Mouse (Mus musculus) midbrain, embryonic 11.5 days (tissue): ENCODE measurements around the gene Kcnj10. TPM values are rescaled to one million over a fixed set of nuclear protein-coding genes. Genes with fewer than 3 reads are reported as not detected.

ENCODE experiments used
- ATAC-seq: fragments of 200-750 bp; cut with Nextera tagmentation; 2 replicates; pipeline ENCODE4 v1.8.0; 2017; ENCODE audit warnings: moderate TSS enrichment, moderate library complexity; ENCODE audit not compliant: low FRiP score
- DNase-seq: peaks from one replicate; pipeline ENCODE4 v3.0.0; 2015; ENCODE audit warnings: low spot score; ENCODE audit errors: missing footprints
- H3K27ac ChIP-seq: fragments of 300-500 bp; sonication (generic); 2 replicates; pipeline ENCODE4 v1.5.1; 2014; ENCODE audit warnings: low read depth, low read length
- H3K27me3 ChIP-seq: fragments of 300-500 bp; sonication (generic); 2 replicates; pipeline ENCODE4 v1.6.1; 2014; ENCODE audit warnings: mild to moderate bottlenecking, low read length, moderate library complexity, mixed read lengths; ENCODE audit not compliant: control insufficient read depth, insufficient read depth
- H3K36me3 ChIP-seq: fragments of 300-500 bp; sonication (generic); 2 replicates; pipeline ENCODE4 v1.6.1; 2014; ENCODE audit warnings: mild to moderate bottlenecking, low read length, moderate library complexity, mixed read lengths; ENCODE audit not compliant: control insufficient read depth, insufficient read depth
- H3K4me1 ChIP-seq: fragments of 300-500 bp; sonication (generic); 2 replicates; pipeline ENCODE4 v1.6.1; 2014; ENCODE audit warnings: low read length; ENCODE audit not compliant: control insufficient read depth, insufficient read depth
- H3K4me2 ChIP-seq: fragments of 300-500 bp; sonication (generic); 2 replicates; pipeline ENCODE4 v1.6.1; 2014; ENCODE audit warnings: mild to moderate bottlenecking, moderate library complexity
- H3K4me3 ChIP-seq: fragments of 300-500 bp; sonication (generic); 2 replicates; pipeline ENCODE4 v1.5.1; 2014; ENCODE audit warnings: low read depth, low read length
- H3K9ac ChIP-seq: fragments of 300-500 bp; sonication (generic); 2 replicates; pipeline ENCODE4 v1.6.1; 2014; ENCODE audit warnings: low read length
- H3K9me3 ChIP-seq: fragments of 300-500 bp; sonication (generic); 2 replicates; pipeline ENCODE4 v1.6.1; 2016; ENCODE audit warnings: low read length; ENCODE audit not compliant: control insufficient read depth
- WGBS: fragments of 180-500 bp; shearing (Covaris S2); extraction: QIAGEN DNeasy Blood & Tissue Kit; methylation state at CpG from one replicate; pipeline ENCODE4 v1.1.7; 2014; 5-methylcytosine and 5-hydroxymethylcytosine counted together
- polyA plus RNA-seq: library from polyadenylated mRNA; unstranded; fragments of >200 nt; fragmentation: Nextera tagmentation; extraction: Ambion mirVana; gene quantifications from 2 replicates; pipeline ENCODE4 v1.2.1, GENCODE M21; 2014

Kcnj10 gene
- 0.75 TPM in 2 replicates for polyA plus RNA-seq

GRCm38 (mm10) chr1:172340729-172341321 lies at the start of gene Kcnj10:
Kcnj10 (plus strand) TSS chr1:172341210.
- no peaks in the 10 kb centered on the region for H3K36me3 ChIP-seq
- peak within 1 kb of the TSS; percentile 43 for H3K9ac ChIP-seq
- ATAC-seq (peak; percentile 95), DNase-seq (peak; percentile 97)
- under 1% methylated on average over 38 of the region's 38 CpGs for WGBS
- no peaks in the 10 kb centered on the region for H3K9me3 ChIP-seq
- H3K4me2 ChIP-seq = peak within 1 kb of the TSS; percentile 57
- H3K27me3 ChIP-seq = peaks cover 6% of the 10 kb centered on the region
- H3K4me3 ChIP-seq = peak within 1 kb of the TSS; percentile 39
- H3K4me1 ChIP-seq = peaks cover 8% of the 10 kb centered on the region
- H3K27ac ChIP-seq = no peak within 1 kb of the TSS

GRCm38 (mm10) chr1:172292880-172293279 lies 48.1 kb upstream of the Kcnj10 start:
- no peak overlapping the region for H3K4me2 ChIP-seq
- no peaks in the 10 kb centered on the region for H3K36me3 ChIP-seq
- WGBS = 80% methylated on average over 2 of the region's 2 CpGs
- ATAC-seq (no peak), DNase-seq (no peak)
- no peak overlapping the region for H3K4me3 ChIP-seq
- H3K27ac ChIP-seq = no peak overlapping the region
- H3K9me3 ChIP-seq = no peaks in the 10 kb centered on the region
- H3K4me1 ChIP-seq = peaks cover 3% of the 10 kb centered on the region
- 0 out of 2 replicates have a peak, but pooled peaks cover 2% of the 10 kb centered on the region for H3K27me3 ChIP-seq
- H3K9ac ChIP-seq = no peak overlapping the region

GRCm38 (mm10) chr1:172293449-172293848 lies 47.6 kb upstream of the Kcnj10 start:
- H3K4me1 ChIP-seq = peaks cover 7% of the 10 kb centered on the region
- H3K27ac ChIP-seq = no peak overlapping the region
- no peak for ATAC-seq
- H3K9me3 ChIP-seq = no peaks in the 10 kb centered on the region
- no peak overlapping the region for H3K4me3 ChIP-seq
- H3K4me2 ChIP-seq = no peak overlapping the region
- no peaks in the 10 kb centered on the region for H3K36me3 ChIP-seq
- 0 out of 2 replicates have a peak, but pooled peaks cover 2% of the 10 kb centered on the region for H3K27me3 ChIP-seq
- 86% methylated on average over 11 of the region's 11 CpGs for WGBS
- H3K9ac ChIP-seq = no peak overlapping the region
- no peak for DNase-seq

- no peak for ATAC-seq
Measured at GRCm38 (mm10) chr1:172295751-172296197, 45.2 kb upstream of the Kcnj10 start.

GRCm38 (mm10) chr1:172296816-172297510 lies 44.0 kb upstream of the Kcnj10 start:
- no peak for ATAC-seq
- Histone ChIP-seq H3K9ac (no peak overlapping the region), H3K4me1 (peaks cover 16% of the 10 kb centered on the region), H3K4me3 (no peak overlapping the region), H3K36me3 (no peaks in the 10 kb centered on the region), H3K27me3 (peaks cover 2% of the 10 kb centered on the region; the same call in 1 of the 2 replicates), H3K4me2 (peak overlapping the region; percentile 24; the same call in 1 of the 2 replicates), H3K27ac (no peak overlapping the region), H3K9me3 (no peaks in the 10 kb centered on the region)
- WGBS = 80% methylated on average over 6 of the region's 6 CpGs
- no peak for DNase-seq

More at GRCm38 (mm10) chr1:172295751-172296197, 45.2 kb upstream of the Kcnj10 start:
- peaks cover 7% of the 10 kb centered on the region for H3K4me1 ChIP-seq
- H3K36me3 ChIP-seq = no peaks in the 10 kb centered on the region
- no peaks in the 10 kb centered on the region for H3K9me3 ChIP-seq
- peaks cover 2% of the 10 kb centered on the region; the same call in 1 of the 2 replicates for H3K27me3 ChIP-seq
- H3K4me3 ChIP-seq = no peak overlapping the region
- no peak overlapping the region for H3K9ac ChIP-seq
- H3K27ac ChIP-seq = no peak overlapping the region
- no peak for DNase-seq
- no peak overlapping the region for H3K4me2 ChIP-seq
- 58% methylated on average over 4 of the region's 4 CpGs for WGBS

GRCm38 (mm10) chr1:172297611-172298537 lies 43.1 kb upstream of the Kcnj10 start, which contains the start of gene Atp1a2:
Atp1a2 (minus strand) TSS chr1:172298064.
- Histone ChIP-seq H3K9me3 (no peaks in the 10 kb centered on the region), H3K36me3 (no peaks in the 10 kb centered on the region), H3K4me1 (peaks cover 24% of the 10 kb centered on the region), H3K4me2 (peak within 1 kb of the TSS; percentile 24; the same call in 1 of the 2 replicates), H3K9ac (peak within 1 kb of the TSS; percentile 29), H3K4me3 (no peak within 1 kb of the TSS), H3K27ac (no peak within 1 kb of the TSS), H3K27me3 (peaks cover 2% of the 10 kb centered on the region; the same call in 1 of the 2 replicates)
- DNase-seq (peak; percentile 90), ATAC-seq (peak; percentile 49)
- WGBS = 15% methylated on average over 16 of the region's 16 CpGs

GRCm38 (mm10) chr1:172299528-172299927 lies 41.5 kb upstream of the Kcnj10 start:
- 63% methylated on average over 7 of the region's 7 CpGs for WGBS
- Histone ChIP-seq H3K27me3 (peaks cover 2% of the 10 kb centered on the region; the same call in 1 of the 2 replicates), H3K9me3 (no peaks in the 10 kb centered on the region), H3K9ac (no peak overlapping the region), H3K4me3 (no peak overlapping the region), H3K4me2 (no peak overlapping the region), H3K36me3 (no peaks in the 10 kb centered on the region), H3K4me1 (peaks cover 27% of the 10 kb centered on the region), H3K27ac (no peak overlapping the region)
- DNase-seq (no peak), ATAC-seq (no peak)

GRCm38 (mm10) chr1:172300247-172300646 lies 40.8 kb upstream of the Kcnj10 start:
- ATAC-seq (no peak), DNase-seq (no peak)
- Histone ChIP-seq H3K4me1 (peaks cover 27% of the 10 kb centered on the region), H3K27ac (no peak overlapping the region), H3K9me3 (no peaks in the 10 kb centered on the region), H3K4me3 (no peak overlapping the region), H3K4me2 (no peak overlapping the region), H3K27me3 (peaks cover 2% of the 10 kb centered on the region; the same call in 1 of the 2 replicates), H3K9ac (no peak overlapping the region), H3K36me3 (no peaks in the 10 kb centered on the region)
- 53% methylated on average over 5 of the region's 5 CpGs for WGBS
